Mouse (Mus musculus): ENCODE measurements around the gene Gfer.

Gene Gfer

DNA sequence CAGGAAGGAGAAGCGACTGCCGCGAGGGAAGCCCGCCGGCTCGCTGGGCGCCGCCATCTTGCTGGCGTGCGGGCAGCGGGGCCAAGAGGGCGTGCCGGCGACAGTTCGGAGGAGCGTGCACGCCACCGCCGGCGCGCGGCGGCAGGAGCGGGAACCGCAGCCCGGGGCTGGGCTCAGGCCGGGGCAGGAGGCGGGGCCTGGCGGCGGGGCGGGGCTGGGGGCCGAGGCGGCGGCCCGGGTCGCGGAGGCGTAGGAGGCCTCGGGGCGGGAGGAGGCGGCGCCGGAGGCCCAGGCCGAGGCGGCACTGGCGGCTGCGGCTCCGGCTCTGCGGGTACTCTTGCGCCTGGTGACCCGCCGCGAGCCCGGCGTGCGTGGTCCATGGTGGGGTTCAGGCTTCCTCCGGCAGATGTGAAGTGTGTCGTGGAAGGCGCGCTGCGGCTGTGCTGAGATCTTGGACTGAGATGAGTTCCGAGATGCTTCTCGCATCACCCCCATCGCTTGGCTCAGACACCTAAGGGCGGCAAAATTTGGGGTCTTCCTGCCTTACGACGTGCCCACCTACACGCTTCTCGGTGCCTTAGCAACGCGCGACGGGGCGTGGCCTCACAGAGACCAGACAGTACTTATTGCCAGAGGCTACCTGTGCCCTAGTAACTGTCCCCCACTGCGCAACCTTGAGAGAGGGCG is at the start of gene Gfer, which contains the start of gene Noxo1:
Gfer (minus strand) TSS at position 146 of the 687 bp plus-strand sequence.
Noxo1 (plus strand) TSS at position 224 of the 687 bp plus-strand sequence.
- peak; percentile 91 for DNase-seq (ENCODE audit: low read depth, low spot score)

DNA sequence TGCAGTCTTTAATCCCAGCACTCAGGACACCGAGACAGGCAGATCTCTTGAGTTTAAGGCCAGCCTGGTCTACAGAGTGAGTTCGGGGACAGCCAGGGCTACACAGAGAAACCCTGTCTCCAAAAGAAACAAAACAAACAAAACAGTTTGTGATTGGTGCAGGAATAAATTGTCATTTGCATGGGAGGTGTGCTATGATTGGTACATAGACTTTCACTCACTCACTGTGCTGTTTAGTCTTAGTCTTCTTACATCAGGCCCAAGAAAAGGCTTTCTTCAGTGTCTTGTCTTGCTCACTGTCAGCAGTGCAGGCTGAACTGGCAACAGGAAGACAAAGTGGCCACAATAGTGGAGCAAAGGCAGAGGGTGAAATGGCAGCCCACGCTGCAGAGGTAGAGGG is 48.4 kb upstream of the Gfer start:
- DNase-seq (ENCODE audit: low read depth, low spot score): no peak

DNA sequence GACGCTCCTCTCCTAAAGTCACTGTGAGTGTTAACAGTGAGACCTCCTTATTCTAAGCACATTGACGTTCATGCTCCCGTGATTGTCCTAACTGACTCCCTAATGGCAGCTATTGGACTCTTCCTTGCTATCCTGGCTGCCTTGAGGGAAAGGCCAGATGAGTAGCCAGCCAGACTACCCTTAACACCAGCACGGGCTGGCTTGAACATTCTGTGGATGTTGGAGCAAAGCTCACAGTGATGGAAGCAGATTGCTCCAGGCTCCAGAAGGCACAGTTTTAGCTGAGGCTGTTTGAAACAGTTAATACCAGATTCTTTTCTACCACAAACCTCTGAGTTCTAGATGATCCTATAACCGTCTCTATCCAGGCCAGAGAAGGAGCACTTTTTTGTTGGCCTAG is 47.9 kb upstream of the Gfer start:
- DNase-seq (ENCODE audit: low read depth, low spot score): no peak

DNA sequence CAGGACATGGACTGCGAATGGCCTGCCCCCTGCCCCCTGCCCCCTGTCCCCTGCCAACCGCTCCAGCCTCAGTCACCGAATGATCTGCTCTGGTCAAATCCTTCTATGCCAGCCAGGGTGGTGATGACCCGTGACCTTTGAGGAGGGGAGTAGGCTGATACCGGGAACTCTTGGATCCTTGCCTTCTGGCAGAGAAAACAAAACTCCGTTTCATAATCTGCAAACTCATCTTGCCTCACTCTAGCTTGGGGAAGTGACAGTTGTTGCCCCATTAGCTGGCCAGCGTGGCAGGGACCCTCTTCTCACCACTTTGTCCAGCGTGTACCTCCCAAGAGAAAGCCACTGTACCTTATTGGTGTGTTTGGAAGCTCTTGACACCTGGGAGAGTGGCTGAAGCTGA is 46.4 kb upstream of the Gfer start:
- DNase-seq (ENCODE audit: low read depth, low spot score): no peak

DNA sequence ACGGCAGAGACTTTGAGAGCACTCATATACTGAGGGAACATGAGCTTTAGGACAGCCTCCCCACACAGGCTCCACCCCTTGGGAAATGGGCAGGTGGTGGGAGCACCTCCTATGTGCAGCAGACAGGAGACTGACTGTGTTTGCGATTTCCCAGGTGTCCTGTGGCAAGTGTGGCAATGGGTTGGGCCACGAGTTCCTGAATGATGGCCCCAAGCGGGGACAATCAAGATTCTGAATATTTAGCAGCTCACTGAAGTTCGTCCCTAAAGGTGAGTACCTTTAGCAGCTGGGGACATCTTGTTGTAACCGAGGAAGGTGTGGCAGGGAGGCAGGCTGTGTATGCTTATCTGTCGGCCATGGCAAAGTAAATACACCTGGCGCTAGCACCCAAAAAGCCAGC is 44.0 kb upstream of the Gfer start:
- no peak for DNase-seq (ENCODE audit: low read depth, low spot score)

DNA sequence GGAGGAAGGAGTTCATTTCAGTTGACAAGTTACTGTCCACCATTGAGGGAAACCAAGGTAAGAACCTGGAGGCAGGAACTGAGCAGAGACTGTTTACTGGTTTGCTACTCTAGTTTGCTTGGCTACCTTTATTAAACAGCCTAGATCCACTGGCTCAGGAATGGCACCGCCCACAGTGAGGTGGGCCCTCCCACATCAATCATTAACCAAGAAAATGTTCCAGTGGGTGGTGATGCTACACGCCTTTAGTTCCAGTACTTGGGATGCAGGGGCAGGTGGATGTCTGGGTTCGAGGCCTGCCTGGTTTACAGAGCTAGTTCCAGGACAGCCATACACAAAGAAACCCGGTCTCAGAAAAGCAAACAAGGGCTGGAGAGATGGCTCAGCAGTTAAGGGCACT is 42.3 kb upstream of the Gfer start:
- no peak for DNase-seq (ENCODE audit: low read depth, low spot score)

DNA sequence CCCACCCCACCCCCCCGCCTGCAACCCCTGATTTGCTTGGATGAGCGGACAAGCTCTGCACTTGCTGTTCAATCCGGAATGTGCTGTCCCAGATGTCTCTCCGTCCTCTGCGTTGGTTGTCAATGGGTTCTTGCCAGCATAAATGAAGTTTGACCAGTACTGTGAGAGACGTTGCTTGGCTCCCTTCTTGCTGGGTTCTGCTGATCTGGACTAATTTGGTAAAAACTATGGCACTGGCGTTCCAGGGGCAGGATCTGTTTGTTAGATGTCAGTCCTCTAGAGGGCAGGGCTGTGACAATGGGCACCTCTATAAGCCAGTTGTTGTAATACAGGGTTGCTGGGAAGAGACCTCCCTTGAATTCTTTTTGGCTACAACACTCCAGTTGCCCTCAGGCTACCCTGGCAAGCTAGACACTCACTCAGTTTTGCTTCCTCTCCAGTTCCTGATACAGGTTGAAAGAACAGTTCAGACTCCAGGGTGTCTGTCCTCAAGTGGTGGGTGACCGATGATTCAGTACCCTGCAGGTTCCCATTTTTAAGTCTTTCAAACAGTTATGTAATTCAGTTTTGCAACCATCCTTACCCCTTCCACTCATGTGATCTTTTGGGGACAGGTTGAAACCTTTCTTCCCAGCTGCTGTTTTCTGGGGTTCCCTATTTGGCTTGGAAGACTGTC is 41.3 kb upstream of the Gfer start:
- DNase-seq (ENCODE audit: low read depth, low spot score): no peak

DNA sequence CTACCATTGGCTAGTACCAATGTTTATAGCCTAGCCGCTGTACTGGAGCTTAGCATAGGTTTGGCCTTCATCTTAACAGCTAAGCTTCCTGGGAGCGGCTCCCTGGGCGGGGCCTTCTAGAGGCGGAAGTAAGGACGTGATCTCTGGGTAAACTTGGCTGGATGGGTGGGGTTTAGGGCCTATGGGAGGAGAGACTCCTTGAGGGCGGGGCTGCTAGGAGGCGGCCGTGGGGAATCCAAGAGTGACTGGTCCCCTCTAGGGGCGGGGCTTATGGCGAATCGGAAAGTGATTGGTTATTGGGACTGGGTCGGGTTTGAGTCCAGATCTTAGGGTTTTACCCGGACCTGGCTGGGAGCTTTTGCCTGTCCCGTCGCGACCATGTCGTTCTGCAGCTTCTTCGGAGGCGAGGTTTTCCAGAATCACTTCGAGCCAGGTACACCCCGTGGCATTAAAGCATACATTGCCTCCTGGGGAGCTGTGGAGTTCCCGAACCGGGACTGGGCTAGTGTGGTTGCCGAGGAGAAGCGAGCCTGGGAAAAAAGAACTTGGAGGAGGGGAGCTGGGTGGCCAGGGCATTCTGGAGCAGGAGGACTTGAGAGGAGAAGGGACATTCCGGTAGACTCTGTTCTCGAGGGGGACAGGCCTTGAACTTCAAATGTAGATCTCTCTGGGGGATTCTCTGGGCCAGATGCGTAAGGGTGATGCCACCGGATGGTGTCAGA is 40.5 kb upstream of the Gfer start, which contains the start of gene Msrb1:
Msrb1 (plus strand) TSS at position 313 of the 722 bp plus-strand sequence.
- peak; percentile 96 for DNase-seq (ENCODE audit: low read depth, low spot score)

DNA sequence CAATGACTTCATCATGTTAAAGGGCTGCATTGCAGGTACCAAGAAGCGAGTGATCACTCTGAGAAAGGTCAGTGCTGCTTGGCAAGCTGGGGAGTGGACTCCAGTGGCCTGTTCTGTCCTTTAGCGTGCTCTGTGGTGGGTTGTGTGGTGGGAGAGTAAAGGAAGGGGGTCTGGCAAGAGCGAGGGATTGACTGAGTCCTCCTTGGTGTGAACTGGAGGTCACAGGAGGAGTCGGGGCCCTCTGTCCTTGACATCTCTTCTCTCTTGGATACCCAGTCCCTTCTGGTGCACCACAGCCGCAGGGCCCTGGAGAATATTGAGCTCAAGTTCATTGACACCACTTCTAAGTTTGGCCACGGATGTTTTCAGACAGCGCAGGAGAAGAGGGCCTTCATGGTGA is 39.5 kb upstream of the Gfer start:
- DNase-seq (ENCODE audit: low read depth, low spot score): no peak

DNA sequence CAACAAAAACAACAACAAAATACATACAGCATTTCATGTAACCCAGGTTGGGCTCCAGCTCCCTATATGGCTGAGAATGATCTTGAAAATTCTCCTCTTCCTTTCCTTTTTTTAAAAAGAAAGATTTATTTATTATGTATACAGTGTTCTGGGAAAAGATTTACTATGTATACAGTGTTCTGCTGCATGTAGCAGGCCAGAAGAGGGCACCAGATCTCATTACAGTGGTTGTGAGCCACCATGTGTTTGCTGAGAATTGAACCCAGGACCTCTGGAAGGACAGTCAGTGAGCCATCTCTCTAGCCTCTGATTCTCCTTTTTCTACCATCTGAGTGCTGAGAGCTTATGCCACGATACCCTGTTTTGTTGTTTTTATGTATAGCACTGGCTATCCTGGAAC is 38.6 kb upstream of the Gfer start:
- no peak for DNase-seq (ENCODE audit: low read depth, low spot score)

DNA sequence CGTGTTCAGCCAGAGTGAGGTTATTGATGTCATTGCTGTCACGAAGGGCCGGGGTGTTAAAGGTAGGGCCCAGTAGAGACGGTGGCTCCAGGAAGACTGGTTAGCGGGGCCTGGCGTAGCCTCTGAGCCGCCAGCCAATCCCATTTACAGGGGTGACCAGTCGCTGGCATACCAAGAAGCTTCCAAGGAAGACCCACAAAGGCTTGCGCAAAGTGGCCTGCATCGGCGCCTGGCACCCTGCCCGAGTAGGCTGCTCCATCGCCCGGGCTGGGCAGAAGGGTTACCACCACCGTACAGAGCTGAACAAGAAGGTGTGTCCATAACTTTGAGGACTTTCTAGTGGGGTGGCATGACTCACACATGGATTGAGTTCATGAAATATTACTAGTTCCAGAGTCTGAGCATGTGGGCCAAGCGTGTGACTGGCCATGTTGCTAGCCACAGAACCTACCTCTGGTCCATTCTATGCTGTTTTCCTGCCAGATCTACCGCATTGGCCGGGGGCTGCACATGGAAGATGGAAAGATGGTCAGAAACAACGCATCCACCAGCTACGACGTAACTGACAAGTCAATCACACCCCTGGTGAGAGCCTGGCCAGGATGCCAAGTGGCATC is 37.6 kb upstream of the Gfer start:
- no peak for DNase-seq (ENCODE audit: low read depth, low spot score)

DNA sequence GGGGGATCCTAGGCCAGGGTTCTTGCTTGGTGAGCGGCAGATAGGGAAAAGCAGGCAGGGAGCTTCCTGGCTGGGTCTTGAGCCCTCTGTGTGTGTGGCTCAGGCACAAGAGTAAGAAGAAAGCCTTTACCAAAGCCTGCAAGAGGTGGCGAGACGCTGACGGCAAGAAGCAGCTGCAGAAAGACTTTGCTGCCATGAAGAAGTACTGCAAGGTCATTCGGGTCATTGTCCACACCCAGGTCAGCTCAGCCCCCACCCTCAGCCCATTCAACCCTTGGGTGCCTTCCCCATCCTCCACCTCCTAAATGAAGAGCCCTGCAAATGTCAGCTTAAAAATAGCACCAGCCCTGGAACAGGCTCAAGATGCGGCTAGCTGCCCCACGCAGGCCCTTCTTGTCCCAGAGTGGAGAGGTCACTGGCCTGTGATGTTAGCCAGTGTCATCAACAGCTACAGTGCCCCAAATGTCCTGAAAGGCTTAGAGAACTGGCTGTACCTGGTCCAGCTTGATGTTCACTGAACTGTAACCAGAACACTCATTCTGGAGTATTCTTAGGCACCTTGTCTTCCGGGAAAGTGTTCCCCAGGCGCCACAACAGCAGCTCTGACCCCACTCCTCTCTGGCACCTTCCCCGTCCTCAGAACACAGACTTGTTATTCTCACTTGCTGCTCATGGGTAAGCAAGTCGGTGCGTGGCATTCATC is 36.4 kb upstream of the Gfer start:
- no peak for DNase-seq (ENCODE audit: low read depth, low spot score)

DNA sequence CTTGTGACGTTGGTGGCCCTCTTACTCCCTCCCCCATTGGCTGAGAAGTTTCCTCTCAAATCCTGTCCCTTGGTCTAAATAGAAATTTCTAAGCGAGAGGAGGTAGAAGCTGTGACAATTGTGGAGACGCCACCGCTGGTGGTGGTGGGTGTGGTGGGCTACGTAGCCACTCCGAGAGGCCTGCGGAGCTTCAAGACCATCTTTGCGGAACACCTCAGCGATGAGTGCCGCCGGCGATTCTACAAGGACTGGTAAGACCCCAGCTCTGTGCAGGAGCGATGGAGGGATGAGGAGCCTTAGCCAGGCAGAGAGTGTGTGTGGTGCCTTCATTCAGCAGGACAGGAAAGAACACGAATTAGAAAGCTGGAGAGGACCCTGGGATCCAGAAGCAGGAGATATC is 34.8 kb upstream of the Gfer start:
- DNase-seq (ENCODE audit: low read depth, low spot score): no peak

DNA sequence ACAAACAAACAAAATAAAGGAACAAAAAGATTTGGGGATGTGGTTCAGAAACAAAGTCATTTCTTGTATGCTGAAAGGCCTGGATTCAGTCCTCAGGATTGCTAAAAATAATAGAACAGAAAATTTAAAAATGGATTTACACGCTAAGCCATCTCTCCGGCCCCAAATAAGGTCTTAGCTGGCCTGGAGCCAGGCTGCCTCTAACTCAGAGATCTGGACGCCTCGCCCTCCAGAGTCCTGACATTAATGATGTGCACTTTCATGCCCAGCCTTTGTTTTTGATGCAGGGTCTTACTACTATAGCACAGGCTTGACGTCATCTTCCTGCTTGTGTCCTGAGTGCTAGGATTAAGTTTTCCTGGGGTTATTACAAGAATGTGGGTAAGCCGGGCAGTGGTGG is 33.1 kb upstream of the Gfer start:
- DNase-seq (ENCODE audit: low read depth, low spot score): no peak

DNA sequence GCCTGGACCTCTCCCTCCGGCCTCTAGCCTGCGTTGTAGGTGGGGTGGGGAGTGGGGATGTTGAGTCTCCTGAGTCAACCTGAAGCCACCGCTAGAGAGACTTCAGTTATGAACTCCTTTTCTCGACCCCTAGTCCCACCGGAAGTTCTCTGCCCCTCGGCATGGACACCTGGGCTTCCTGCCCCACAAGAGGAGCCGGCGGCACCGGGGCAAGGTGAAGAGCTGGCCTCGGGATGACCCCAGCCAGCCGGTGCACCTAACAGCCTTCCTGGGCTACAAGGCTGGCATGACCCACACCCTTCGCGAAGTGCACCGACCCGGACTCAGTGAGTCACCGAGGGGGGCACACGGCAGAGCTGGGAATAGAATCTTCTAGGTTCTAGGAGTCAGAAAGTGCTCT is 32.2 kb upstream of the Gfer start:
- DNase-seq (ENCODE audit: low read depth, low spot score): no peak

DNA sequence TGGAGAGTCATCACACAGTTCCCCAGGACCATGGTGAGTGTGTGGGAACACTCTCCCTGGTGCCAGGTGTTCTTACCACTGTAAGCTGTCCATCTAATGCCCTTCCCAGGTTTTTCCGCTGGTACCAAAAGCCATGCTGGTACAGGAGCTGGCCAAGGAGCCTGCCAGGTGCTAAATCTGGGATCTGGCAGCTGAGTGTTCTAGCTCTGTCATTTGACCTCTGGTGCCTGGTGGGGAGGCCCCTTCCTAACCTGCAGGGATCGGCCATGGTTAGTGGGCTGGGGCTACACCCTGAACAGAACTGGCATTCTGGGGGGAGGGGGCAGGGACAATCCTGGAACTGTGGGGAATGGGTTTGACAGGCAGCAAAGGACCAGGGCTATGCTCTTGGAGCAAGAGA is 31.7 kb upstream of the Gfer start, which contains the start of gene Rpl3l:
Rpl3l (plus strand) TSS at position 203 of the 400 bp plus-strand sequence.
- no peak for DNase-seq (ENCODE audit: low read depth, low spot score)

DNA sequence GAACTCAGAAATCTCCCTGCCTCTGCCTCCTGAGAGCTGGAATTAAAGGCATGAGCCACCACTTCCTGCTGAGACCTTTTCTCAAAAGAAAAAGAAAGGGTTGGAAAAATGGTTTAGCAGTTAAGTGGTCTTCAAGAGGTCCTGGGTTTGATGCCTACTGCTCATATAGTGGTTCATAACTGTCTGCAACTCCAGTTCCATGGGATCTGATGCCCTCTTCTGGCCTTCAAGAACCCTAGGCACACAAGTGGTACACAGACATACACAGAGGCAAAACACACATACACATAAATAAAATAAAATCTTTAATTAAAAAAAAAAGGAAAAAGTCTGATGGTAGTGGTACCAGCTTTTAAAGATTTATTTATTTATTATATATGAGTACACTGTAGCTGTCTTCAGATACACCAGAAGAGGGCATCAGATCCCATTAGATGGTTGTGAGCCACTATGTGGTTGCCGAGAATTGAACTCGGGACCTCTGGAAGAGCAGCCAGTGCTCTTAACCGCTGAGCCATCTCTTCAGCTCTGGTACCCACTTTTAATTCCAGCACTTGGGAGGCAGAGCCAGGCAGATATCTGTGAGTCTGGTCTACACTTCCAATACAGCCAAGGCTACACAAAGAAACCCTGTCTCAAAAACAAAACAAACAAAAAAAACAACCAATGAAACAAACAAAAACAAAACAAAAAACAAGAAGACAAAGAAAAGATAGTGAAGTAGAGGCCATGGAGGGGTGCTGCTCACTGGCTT is 29.9 kb upstream of the Gfer start:
- no peak for DNase-seq (ENCODE audit: low read depth, low spot score)

DNA sequence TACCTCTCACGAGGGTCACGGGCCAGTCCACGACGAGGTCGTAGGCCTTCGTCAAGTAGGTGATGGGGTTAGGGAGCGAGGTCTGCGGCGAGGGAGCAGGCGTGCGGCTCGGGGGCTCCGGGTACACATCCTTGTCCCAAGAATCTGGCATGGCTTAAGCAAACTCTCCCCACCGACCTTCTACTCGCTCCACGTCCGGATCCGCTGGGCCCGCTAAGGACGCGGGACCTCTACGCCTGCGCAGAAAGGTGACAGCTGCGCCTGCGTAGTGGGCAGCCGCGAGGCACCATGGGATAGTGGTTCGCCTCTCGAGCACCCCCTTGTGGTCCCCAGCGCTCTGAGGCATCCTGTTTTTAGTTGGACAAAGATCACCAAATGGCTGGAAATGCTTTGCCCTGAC is 28.2 kb upstream of the Gfer start, which contains the start of gene Ndufb10:
Ndufb10 (minus strand) TSS at position 295 of the 400 bp plus-strand sequence.
- DNase-seq (ENCODE audit: low read depth, low spot score): peak; percentile 93

DNA sequence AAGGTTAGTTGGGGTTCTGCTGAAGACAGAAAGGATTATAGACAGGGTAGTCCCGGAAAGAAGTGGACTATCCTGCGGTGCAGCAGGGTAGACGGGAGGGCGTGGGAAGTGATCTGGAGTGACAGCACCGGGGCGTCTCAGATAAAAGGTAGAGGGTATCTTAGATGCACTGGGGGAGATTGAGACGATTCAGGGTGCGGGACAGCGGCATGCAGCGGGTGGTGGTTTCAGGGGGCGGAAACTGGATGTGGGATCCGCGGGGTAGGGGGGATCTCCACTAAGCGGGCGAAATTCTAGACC is 27.9 kb upstream of the Gfer start:
- no peak for DNase-seq (ENCODE audit: low read depth, low spot score)

DNA sequence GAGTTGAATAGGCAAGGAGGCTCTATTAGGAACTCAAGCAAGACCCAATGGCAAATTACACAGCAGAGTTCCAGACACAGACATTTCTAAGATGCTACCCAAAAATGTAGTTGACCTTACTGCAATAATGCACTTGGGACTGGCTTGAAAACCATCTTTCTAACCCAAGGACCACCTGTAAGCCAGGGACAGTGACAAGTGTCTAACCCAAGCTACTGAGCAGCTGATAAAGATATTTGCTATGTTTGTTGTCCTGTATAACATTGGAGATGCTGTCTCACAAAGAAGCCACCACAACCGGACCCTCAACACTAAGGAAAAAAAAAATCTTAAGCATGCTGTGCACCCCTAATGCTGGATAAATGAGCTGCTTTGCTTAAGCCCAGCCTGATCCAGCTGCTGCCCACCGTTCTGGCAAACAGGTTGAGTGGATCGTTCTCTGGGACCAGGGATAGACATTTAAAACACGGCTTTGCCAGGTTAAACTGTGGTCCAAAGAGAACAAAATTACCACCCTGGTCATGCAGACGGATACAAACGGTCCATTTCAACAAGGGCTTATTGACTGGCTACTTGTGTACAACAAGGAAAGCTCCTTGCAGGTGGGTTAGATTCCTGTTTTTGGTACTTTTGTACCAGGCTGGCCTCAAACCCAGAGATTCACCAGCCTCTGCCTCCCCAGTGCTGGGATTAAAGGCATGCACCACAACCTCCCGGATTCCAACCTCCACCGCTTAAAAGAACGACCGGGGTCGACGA is 27.3 kb upstream of the Gfer start:
- DNase-seq (ENCODE audit: low read depth, low spot score): no peak

Data from CD4-positive helper T cell, adult 2 months (primary cell).